36 mouse cellular contexts compared by ENCODE assay signal in the genomic region with DNA sequence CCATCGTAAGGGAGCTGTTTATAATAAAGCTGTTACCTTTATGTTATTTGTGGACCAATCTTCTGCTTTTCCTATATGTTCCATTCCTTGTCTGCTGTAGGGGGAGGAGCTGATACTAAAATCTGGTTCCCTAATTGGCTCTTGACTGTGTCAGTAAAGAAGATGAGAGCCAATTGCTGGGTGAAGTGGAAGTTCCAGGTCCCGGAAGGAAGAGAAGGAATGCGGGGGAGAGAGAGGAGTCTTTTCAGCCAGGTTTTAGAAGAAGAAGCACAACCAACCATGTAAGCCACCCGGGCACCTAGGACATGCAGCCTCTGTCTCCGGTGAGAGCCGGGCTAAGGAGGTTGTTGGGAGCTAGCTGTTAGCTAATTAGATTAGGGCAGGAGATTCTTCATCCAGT. TPM values are rescaled to one million over a fixed set of nuclear protein-coding genes. Genes with fewer than 3 reads are reported as not detected.
DNase-seq lines count a peak whose midpoint lies in the region; ATAC-seq lines count a peak whose summit lies in the region.
"Had no signal": no experiment of that assay in that cellular context is flagged by ENCODE, and none has a peak within 500 bp of the region (broad histone marks: within the 10 kb centered on the region; RNA-seq: fewer than 3 reads in every experiment).

No protein-coding gene starts in this region.

- peaks cover 87% of the 10 kb centered on the region for H3K4me1 ChIP-seq in erythroblast, embryonic 14.5 days (ENCODE audit: control insufficient read depth)
- H3K4me1 ChIP-seq: forebrain, embryonic 12.5 days; lung, embryonic 15.5 days; stomach, embryonic 15.5 days had no signal

- H3K9me3 ChIP-seq in erythroblast, embryonic 14.5 days (ENCODE audit: control insufficient read depth, low read length) = peaks cover 2% of the 10 kb centered on the region; the same call in 1 of the 2 replicates
- H3K9me3 ChIP-seq: embryonic facial prominence, embryonic 13.5 days; forebrain, embryonic 12.5 days; heart, embryonic 12.5 days; lung, embryonic 15.5 days; stomach, embryonic 15.5 days had no signal

- no peak for ATAC-seq in erythroblast, adult 5-6 weeks (replicated peaks; ENCODE audit: low FRiP score, poor library complexity, severe bottlenecking)
- ATAC-seq: midbrain, embryonic 16.5 days had no signal

- peaks cover 5% of the 10 kb centered on the region for H3K36me3 ChIP-seq in erythroblast, embryonic 14.5 days (ENCODE audit: control insufficient read depth)
- H3K36me3 ChIP-seq: embryonic facial prominence, embryonic 13.5 days; forebrain, embryonic 12.5 days; heart, embryonic 12.5 days; lung, embryonic 15.5 days; stomach, embryonic 15.5 days had no signal

- DNase-seq in retina, embryonic 14.5 days (ENCODE audit: low spot score) = peak; percentile 33
- DNase-seq in retina, postnatal 1 day = no peak
- DNase-seq in c-Kit-positive CD71-positive TER-119-positive erythroid progenitor cells, embryonic 14.5 days (ENCODE audit: low spot score) = peak; percentile 53
- no peak for DNase-seq in adrenal gland, postnatal 4 days (ENCODE audit: low spot score in 2 of 2)
- no peak for DNase-seq in layer of hippocampus, adult 11-12 months (ENCODE audit: low spot score)
- DNase-seq: adrenal gland, postnatal 10 days; cerebellum, adult 18-20 months; cerebellum, postnatal 10 days; gastrocnemius, postnatal 25 days; heart, adult 2 months; kidney, adult 11 months; kidney, postnatal 14 days; right cerebral cortex, postnatal 25 days had no signal

- H3K27me3 ChIP-seq in erythroblast, embryonic 14.5 days (ENCODE audit: control insufficient read depth) = no peaks in the 10 kb centered on the region
- H3K27me3 ChIP-seq: embryonic facial prominence, embryonic 13.5 days; forebrain, embryonic 12.5 days; heart, embryonic 12.5 days; lung, embryonic 15.5 days; stomach, embryonic 15.5 days had no signal

- H3K4me3 ChIP-seq in erythroblast, embryonic 14.5 days (replicated peaks) = peak overlapping the region; percentile 63
- H3K4me3 ChIP-seq: embryonic facial prominence, embryonic 13.5 days; forebrain, embryonic 12.5 days; heart, adult 2 months; heart, embryonic 12.5 days; lung, embryonic 15.5 days; stomach, embryonic 15.5 days had no signal

RNA-seq across cellular contexts. Expression of gene Rnase6, which starts 2.0 kb away (rescaled TPM):
- polyA plus RNA-seq in erythroblast, embryonic 14.5 days (2012) = 0.09 and 0.10 TPM in 2 replicates
- total RNA-seq in erythroblast, adult 5-6 weeks (2015; ENCODE audit: low replicate concordance) = 8.1 and 47.2 TPM in 2 replicates
- total RNA-seq in erythroblast, adult 5-6 weeks (2017; ENCODE audit: low replicate concordance) = 9.5 and 15.7 TPM in 2 replicates
- 1 to 10 TPM in 1 of 2 experiments, under 1 TPM in 1; 0.84 to 1.6 TPM for total RNA-seq in adrenal gland, postnatal 4 days (2021)
- total RNA-seq: gastrocnemius, postnatal 25 days; left cerebral cortex, adult 18-20 months; left cerebral cortex, postnatal 14 days had no signal

RNA-seq across cellular contexts. Expression of gene Eddm3b, which starts 11.5 kb away (rescaled TPM):
- polyA plus RNA-seq in erythroblast, embryonic 14.5 days (2012) = not detected in 2 replicates
- total RNA-seq in erythroblast, adult 5-6 weeks (2015; ENCODE audit: low replicate concordance) = not detected in 2 replicates
- total RNA-seq in erythroblast, adult 5-6 weeks (2017; ENCODE audit: low replicate concordance) = not detected in 2 replicates
- under 1 TPM in 1 of 2 experiments, not detected in 1; 0.28 TPM for total RNA-seq in adrenal gland, postnatal 4 days (2021)
- total RNA-seq: adrenal gland, postnatal 10 days; common myeloid progenitor, adult 5-6 weeks; gastrocnemius, adult 18-20 months; gastrocnemius, postnatal 25 days; heart, adult 2 months; hematopoietic stem cell, adult 5-6 weeks; layer of hippocampus, adult 18-20 months; layer of hippocampus, postnatal 10 days; left cerebral cortex, adult 18-20 months; left cerebral cortex, postnatal 14 days; liver, adult 2 months; megakaryocyte progenitor cell, adult 5-6 weeks; neutrophil, adult 5-6 weeks had no signal
- polyA plus RNA-seq: embryonic facial prominence, embryonic 13.5 days; forebrain, embryonic 12.5 days; heart, adult 2 months; heart, embryonic 12.5 days; heart, postnatal 0 days; hindbrain, embryonic 14.5 days; limb, embryonic 11.5 days; liver, adult 2 months; lung, embryonic 15.5 days; midbrain, embryonic 11.5 days; midbrain, embryonic 16.5 days; neural tube, embryonic 11.5 days; stomach, embryonic 15.5 days had no signal

RNA-seq across cellular contexts. Expression of gene Rnase1, which starts 20.9 kb away (rescaled TPM):
- polyA plus RNA-seq in erythroblast, embryonic 14.5 days (2012) = not detected in 2 replicates
- 2.1 TPM in 1 of 2 replicates, not detected in the other for total RNA-seq in erythroblast, adult 5-6 weeks (2015; ENCODE audit: low replicate concordance)
- not detected in 2 replicates for total RNA-seq in erythroblast, adult 5-6 weeks (2017; ENCODE audit: low replicate concordance)
- total RNA-seq in adrenal gland, postnatal 4 days (2021) = 100 to 1,000 TPM in 1 of 2 experiments, not detected in 1; 401 TPM
- total RNA-seq: adrenal gland, postnatal 10 days; common myeloid progenitor, adult 5-6 weeks; gastrocnemius, postnatal 25 days; hematopoietic stem cell, adult 5-6 weeks; megakaryocyte progenitor cell, adult 5-6 weeks; neutrophil, adult 5-6 weeks had no signal
- polyA plus RNA-seq: embryonic facial prominence, embryonic 13.5 days; forebrain, embryonic 12.5 days; heart, embryonic 12.5 days; midbrain, embryonic 11.5 days had no signal

RNA-seq across cellular contexts. Expression of gene Ang, which starts 34.7 kb away (rescaled TPM):
- polyA plus RNA-seq in erythroblast, embryonic 14.5 days (2012) = not detected in 2 replicates
- 1.9 TPM in 1 of 2 replicates, not detected in the other for total RNA-seq in erythroblast, adult 5-6 weeks (2015; ENCODE audit: low replicate concordance)
- total RNA-seq in erythroblast, adult 5-6 weeks (2017; ENCODE audit: low replicate concordance) = 1.3 TPM in 1 of 2 replicates, not detected in the other
- 10 to 100 TPM in 1 of 2 experiments, 1 to 10 TPM in 1; 9.9 to 10.7 TPM for total RNA-seq in adrenal gland, postnatal 4 days (2021)
- total RNA-seq: hematopoietic stem cell, adult 5-6 weeks had no signal

RNA-seq across cellular contexts. Expression of gene Rnase4, which starts 34.8 kb away (rescaled TPM):
- 0.03 TPM in 1 of 2 replicates, not detected in the other for polyA plus RNA-seq in erythroblast, embryonic 14.5 days (2012)
- total RNA-seq in erythroblast, adult 5-6 weeks (2015; ENCODE audit: low replicate concordance) = 7.5 and 20.6 TPM in 2 replicates
- 5.6 and 7.5 TPM in 2 replicates for total RNA-seq in erythroblast, adult 5-6 weeks (2017; ENCODE audit: low replicate concordance)
- 10 to 100 TPM; 59.1 to 73.4 TPM for total RNA-seq in adrenal gland, postnatal 4 days (2021)

Comparison
In these comparisons a context has a peak if more than half of its experiments do, and no peak if none do; other contexts are left out.
1. DNase-seq: peak in retina, embryonic 14.5 days (single experiment) and c-Kit-positive CD71-positive TER-119-positive erythroid progenitor cells, embryonic 14.5 days (single experiment); none in retina, postnatal 1 day (single experiment), adrenal gland, postnatal 4 days (0 of 2) and layer of hippocampus, adult 11-12 months (single experiment).